Mouse (Mus musculus): Measurements from ENCODE around the gene Slc5a5. TPM values are rescaled to one million over a fixed set of nuclear protein-coding genes. Genes with fewer than 3 reads are reported as not detected.

Gene Slc5a5
- polyA plus RNA-seq, 1 experiment from 2014 or later: 0.12 TPM

- Histone ChIP-seq H3K9me3 (ENCODE audit: low read length) (no peaks in the 10 kb centered on the region), H3K36me3 (ENCODE audit: insufficient read depth, low read length) (no peaks in the 10 kb centered on the region), H3K9ac (replicated peaks; ENCODE audit: low read depth) (no peak overlapping the region), H3K27ac (ENCODE audit: low read length) (no peak overlapping the region), H3K4me2 (replicated peaks; ENCODE audit: low read depth, low read length) (no peak overlapping the region), H3K4me3 (ENCODE audit: low read depth, low read length) (no peak overlapping the region), H3K27me3 (replicated peaks; ENCODE audit: insufficient read depth, low read length) (peaks cover 16% of the 10 kb centered on the region), H3K4me1 (ENCODE audit: insufficient read depth, low read depth, low read length) (0 out of 2 replicates have a peak, but pooled peaks cover 5% of the 10 kb centered on the region)
- ATAC-seq (peak; percentile 20; the same call in 1 of the 2 replicates), DNase-seq (ENCODE audit: low spot score) (peak; percentile 37)
- TF ChIP-seq CTCF (IDR thresholded peaks at IDR 0.05) (no peak), EP300 (IDR thresholded peaks at IDR 0.05) (no peak)
- 8% methylated on average over 14 of the region's 18 CpGs for WGBS
These were observed 4.9 kb downstream of the Slc5a5 start for GRCm38 (mm10) chr8:70887669-70888068.

GRCm38 (mm10) chr8:70885612-70886011 is 6.9 kb downstream of the Slc5a5 start:
- H3K36me3 ChIP-seq (ENCODE audit: insufficient read depth, low read length): no peaks in the 10 kb centered on the region
- TF ChIP-seq CTCF (IDR thresholded peaks at IDR 0.05) (no peak), EP300 (IDR thresholded peaks at IDR 0.05) (no peak)
- H3K4me2 ChIP-seq (replicated peaks; ENCODE audit: low read depth, low read length): no peak overlapping the region
- H3K4me1 ChIP-seq (ENCODE audit: insufficient read depth, low read depth, low read length): no peaks in the 10 kb centered on the region
- H3K27me3 ChIP-seq (replicated peaks; ENCODE audit: insufficient read depth, low read length): 0 out of 2 replicates have a peak, but pooled peaks cover under 1% of the 10 kb centered on the region
- H3K4me3 ChIP-seq (ENCODE audit: low read depth, low read length): no peak overlapping the region
- H3K27ac ChIP-seq (ENCODE audit: low read length): no peak overlapping the region
- H3K9me3 ChIP-seq (ENCODE audit: low read length): no peaks in the 10 kb centered on the region
- peak; percentile 27 for DNase-seq (ENCODE audit: low spot score)
- 15% methylated on average over 12 of the region's 12 CpGs for whole genome bisulfite sequencing
- no peak overlapping the region for H3K9ac ChIP-seq (replicated peaks; ENCODE audit: low read depth)
- ATAC-seq: no peak

- H3K27ac ChIP-seq (ENCODE audit: low read length): no peak overlapping the region
- no peak for ATAC-seq
- no peak overlapping the region for H3K4me2 ChIP-seq (replicated peaks; ENCODE audit: low read depth, low read length)
- no peaks in the 10 kb centered on the region for H3K9me3 ChIP-seq (ENCODE audit: low read length)
- no peak for DNase-seq (ENCODE audit: low spot score)
- no peaks in the 10 kb centered on the region for H3K27me3 ChIP-seq (replicated peaks; ENCODE audit: insufficient read depth, low read length)
- no peaks in the 10 kb centered on the region for H3K36me3 ChIP-seq (ENCODE audit: insufficient read depth, low read length)
- no peak overlapping the region for H3K4me3 ChIP-seq (ENCODE audit: low read depth, low read length)
- TF ChIP-seq EP300 (IDR thresholded peaks at IDR 0.05): no peak
- WGBS: 70% methylated on average over 10 of the region's 10 CpGs
- 0 out of 2 replicates have a peak, but pooled peaks cover 3% of the 10 kb centered on the region for H3K4me1 ChIP-seq (ENCODE audit: insufficient read depth, low read depth, low read length)
- H3K9ac ChIP-seq (replicated peaks; ENCODE audit: low read depth): no peak overlapping the region
These were observed 7.9 kb downstream of the Slc5a5 start for GRCm38 (mm10) chr8:70884683-70885082.

GRCm38 (mm10) chr8:70884186-70884585 is 8.4 kb downstream of the Slc5a5 start:
- no peak overlapping the region for H3K4me3 ChIP-seq (ENCODE audit: low read depth, low read length)
- WGBS: 74% methylated on average over 4 of the region's 4 CpGs
- H3K27ac ChIP-seq (ENCODE audit: low read length): no peak overlapping the region
- no peaks in the 10 kb centered on the region for H3K27me3 ChIP-seq (replicated peaks; ENCODE audit: insufficient read depth, low read length)
- H3K4me2 ChIP-seq (replicated peaks; ENCODE audit: low read depth, low read length): no peak overlapping the region
- DNase-seq (ENCODE audit: low spot score): no peak
- ATAC-seq: no peak
- TF ChIP-seq CTCF (IDR thresholded peaks at IDR 0.05) (no peak), EP300 (IDR thresholded peaks at IDR 0.05) (no peak)
- H3K4me1 ChIP-seq (ENCODE audit: insufficient read depth, low read depth, low read length): 0 out of 2 replicates have a peak, but pooled peaks cover 3% of the 10 kb centered on the region
- no peak overlapping the region for H3K9ac ChIP-seq (replicated peaks; ENCODE audit: low read depth)
- no peaks in the 10 kb centered on the region for H3K36me3 ChIP-seq (ENCODE audit: insufficient read depth, low read length)
- no peaks in the 10 kb centered on the region for H3K9me3 ChIP-seq (ENCODE audit: low read length)

GRCm38 (mm10) chr8:70880546-70880945 is 12.0 kb downstream of the Slc5a5 start:
- no peak overlapping the region for H3K27ac ChIP-seq (ENCODE audit: low read length)
- no peak overlapping the region for H3K4me2 ChIP-seq (replicated peaks; ENCODE audit: low read depth, low read length)
- DNase-seq (ENCODE audit: low spot score) (peak; percentile 39), ATAC-seq (peak; percentile 60)
- H3K4me3 ChIP-seq (ENCODE audit: low read depth, low read length): no peak overlapping the region
- H3K9me3 ChIP-seq (ENCODE audit: low read length): no peaks in the 10 kb centered on the region
- no peaks in the 10 kb centered on the region for H3K27me3 ChIP-seq (replicated peaks; ENCODE audit: insufficient read depth, low read length)
- H3K4me1 ChIP-seq (ENCODE audit: insufficient read depth, low read depth, low read length): 0 out of 2 replicates have a peak, but pooled peaks cover 3% of the 10 kb centered on the region
- H3K36me3 ChIP-seq (ENCODE audit: insufficient read depth, low read length): no peaks in the 10 kb centered on the region
- H3K9ac ChIP-seq (replicated peaks; ENCODE audit: low read depth): no peak overlapping the region
- WGBS: 18% methylated on average over 11 of the region's 11 CpGs
- TF ChIP-seq CTCF (IDR thresholded peaks at IDR 0.05): no peak
- TF ChIP-seq EP300 (IDR thresholded peaks at IDR 0.05): no peak

GRCm38 (mm10) chr8:70880126-70880525 is 12.4 kb downstream of the Slc5a5 start:
- TF ChIP-seq EP300 (IDR thresholded peaks at IDR 0.05) (no peak), CTCF (IDR thresholded peaks at IDR 0.05) (peak; percentile 28; the same call in 1 of the 2 replicates)
- H3K4me2 ChIP-seq (replicated peaks; ENCODE audit: low read depth, low read length): no peak overlapping the region
- peak; percentile 32; the same call in 1 of the 2 replicates for ATAC-seq
- DNase-seq (ENCODE audit: low spot score): no peak
- H3K4me1 ChIP-seq (ENCODE audit: insufficient read depth, low read depth, low read length): 0 out of 2 replicates have a peak, but pooled peaks cover 3% of the 10 kb centered on the region
- H3K36me3 ChIP-seq (ENCODE audit: insufficient read depth, low read length): no peaks in the 10 kb centered on the region
- H3K9ac ChIP-seq (replicated peaks; ENCODE audit: low read depth): no peak overlapping the region
- H3K4me3 ChIP-seq (ENCODE audit: low read depth, low read length): no peak overlapping the region
- peak overlapping the region; percentile 20; the same call in 1 of the 2 replicates for H3K27ac ChIP-seq (ENCODE audit: low read length)
- H3K9me3 ChIP-seq (ENCODE audit: low read length): no peaks in the 10 kb centered on the region
- WGBS: 9% methylated on average over 4 of the region's 4 CpGs
- no peaks in the 10 kb centered on the region for H3K27me3 ChIP-seq (replicated peaks; ENCODE audit: insufficient read depth, low read length)
